Mouse (Mus musculus) spleen, embryonic (tissue): ENCODE data around the gene Cbfb.
"Not testable (repeated sequence)": the region's sequence is repeated elsewhere in the genome, so short reads cannot be mapped to it uniquely, and the experiment has no call there.

Experiments used
- CTCF ChIA-PET: fragments of 350-600 bp; sonication (Branson Sonifier 250); formaldehyde crosslinking; loops from one replicate; lab custom pipeline; 2022; lab: Charles Lee

Cbfb gene

DNA sequence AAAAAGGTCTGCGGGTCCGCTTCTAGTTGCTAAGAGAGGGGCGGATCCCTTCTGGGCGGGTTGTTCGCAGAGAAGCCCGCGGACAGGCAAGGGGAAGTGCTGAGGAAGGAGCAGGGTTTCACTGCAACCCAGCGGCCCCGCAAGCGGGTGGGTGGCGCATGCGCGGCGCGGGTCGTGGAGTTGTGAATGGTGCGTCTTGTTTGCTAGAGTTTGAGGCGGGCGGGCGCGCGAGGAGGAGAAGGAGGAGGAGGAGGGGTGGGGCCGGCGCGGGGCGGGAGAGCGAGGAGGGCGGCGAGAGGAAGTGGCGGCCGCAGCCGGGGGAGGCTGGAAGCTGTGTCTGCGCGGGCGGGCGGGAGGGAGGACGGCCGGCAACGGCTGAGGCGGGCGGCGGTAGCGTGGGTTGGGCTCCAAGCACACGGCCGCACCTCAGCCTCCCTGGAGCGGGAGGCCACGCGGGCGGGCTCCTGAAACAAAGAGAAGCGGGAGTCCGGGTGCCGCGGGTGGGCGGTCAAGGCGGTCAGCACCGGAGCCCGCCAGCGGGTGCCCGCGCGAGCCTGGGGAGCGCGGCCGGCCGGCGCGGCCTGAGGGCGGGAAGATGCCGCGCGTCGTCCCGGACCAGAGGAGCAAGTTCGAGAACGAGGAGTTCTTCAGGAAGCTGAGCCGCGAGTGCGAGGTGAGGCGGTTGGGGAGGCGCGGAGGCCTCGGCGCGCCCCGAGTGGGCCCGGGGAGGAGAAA, at the start of gene Cbfb:
Gene Cbfb, plus strand, starts transcription at position 294 of the 735 bp plus-strand sequence.
- CTCF ChIA-PET, result no interaction called here

- CTCF ChIA-PET, result no interaction called here
These were observed 40.6 kb upstream of the Cbfb start for GRCm38 (mm10) chr8:105129864-105130263.

- CTCF ChIA-PET, result no interaction called here
These were observed 39.0 kb upstream of the Cbfb start, which contains the start of gene Ces4a for GRCm38 (mm10) chr8:105131509-105131908. Ces4a (plus strand) TSS chr8:105131800.

DNA sequence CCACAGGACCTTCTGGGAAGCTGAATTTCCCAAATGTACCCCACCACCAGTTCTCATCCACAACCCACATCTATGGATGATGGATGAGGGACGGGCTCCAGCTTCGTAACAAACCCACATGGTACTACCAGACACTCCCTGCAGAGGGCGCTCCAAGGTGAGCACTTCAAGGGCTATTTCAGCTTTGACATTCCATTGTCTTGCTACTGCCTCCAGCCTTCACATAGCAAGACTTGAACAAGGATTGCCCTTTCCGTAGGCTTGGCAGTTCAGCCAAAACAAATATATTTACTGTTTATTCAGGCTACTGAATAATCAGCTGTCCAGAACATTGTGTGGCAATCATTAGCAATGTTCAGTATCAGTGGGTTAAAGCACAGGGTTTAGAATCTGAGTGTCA, 32.1 kb upstream of the Cbfb start:
- CTCF ChIA-PET, result interaction anchor here (1.2 kb wide), 2 partner anchors 79 to 88 kb away, joined by 3 to 4 read pairs; no protein-coding TSS in a partner anchor

- CTCF ChIA-PET, result interaction anchor here (0.6 to 0.7 kb wide), 2 partner anchors 117 to 1965 kb away, joined by 3 read pairs; no protein-coding TSS in a partner anchor
These were observed 28.1 kb upstream of the Cbfb start for GRCm38 (mm10) chr8:105142395-105142794.

DNA sequence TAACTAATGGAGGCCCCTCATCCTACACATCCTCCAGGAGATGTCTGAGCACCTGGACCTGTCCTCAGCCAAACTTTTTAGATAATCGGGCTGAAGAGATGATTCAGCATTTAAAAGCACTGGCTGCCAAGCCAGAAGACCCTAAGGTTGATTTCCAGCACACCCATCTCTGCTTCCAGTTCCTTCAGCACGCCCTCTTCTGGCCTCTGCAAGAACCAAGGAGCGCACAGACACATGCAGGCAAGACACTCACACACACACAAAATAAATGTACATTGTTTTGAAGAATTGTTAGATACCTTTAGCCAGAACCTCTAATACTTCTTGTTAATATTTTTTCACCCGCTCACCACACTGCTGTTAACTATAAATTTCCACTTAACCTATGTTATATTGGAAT, 18.8 kb upstream of the Cbfb start:
- CTCF ChIA-PET, result interaction anchor here (0.6 kb wide), 1 partner anchor 1040 kb away, joined by 3 read pairs; no protein-coding TSS in a partner anchor

GRCm38 (mm10) chr8:105152623-105153398, 17.7 kb upstream of the Cbfb start:
- CTCF ChIA-PET, result interaction anchor here (0.6 kb wide), 1 partner anchor 139 kb away, joined by 5 read pairs; no protein-coding TSS in a partner anchor

DNA sequence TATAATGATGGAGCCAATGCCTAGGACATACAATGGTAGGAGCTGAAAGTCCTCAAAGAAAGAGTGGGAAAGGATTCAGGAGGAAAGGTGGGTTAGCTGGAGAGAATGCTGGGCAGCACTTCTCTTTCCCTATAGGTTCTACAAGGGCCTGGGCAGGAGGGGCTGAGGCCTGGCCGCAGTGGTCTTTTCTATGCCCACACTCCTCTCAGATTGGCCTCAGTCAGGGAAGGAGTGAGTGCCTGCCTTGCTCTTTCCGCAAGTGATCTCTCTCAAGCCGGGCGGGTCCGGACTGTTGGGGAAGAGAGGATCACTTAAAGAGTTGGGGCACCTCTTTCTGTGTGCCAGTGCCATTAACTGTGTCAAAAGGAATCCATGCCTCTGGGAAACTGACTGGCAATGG, 16.2 kb upstream of the Cbfb start:
- CTCF ChIA-PET, result no interaction called here

GRCm38 (mm10) chr8:105155091-105155745, 15.3 kb upstream of the Cbfb start:
- CTCF ChIA-PET, result no interaction called here

- CTCF ChIA-PET, result interaction anchor here (1.2 kb wide), 1 partner anchor 20 kb away, joined by 3 read pairs; no protein-coding TSS in a partner anchor
These were observed 12.9 kb upstream of the Cbfb start for GRCm38 (mm10) chr8:105157555-105157954.

DNA sequence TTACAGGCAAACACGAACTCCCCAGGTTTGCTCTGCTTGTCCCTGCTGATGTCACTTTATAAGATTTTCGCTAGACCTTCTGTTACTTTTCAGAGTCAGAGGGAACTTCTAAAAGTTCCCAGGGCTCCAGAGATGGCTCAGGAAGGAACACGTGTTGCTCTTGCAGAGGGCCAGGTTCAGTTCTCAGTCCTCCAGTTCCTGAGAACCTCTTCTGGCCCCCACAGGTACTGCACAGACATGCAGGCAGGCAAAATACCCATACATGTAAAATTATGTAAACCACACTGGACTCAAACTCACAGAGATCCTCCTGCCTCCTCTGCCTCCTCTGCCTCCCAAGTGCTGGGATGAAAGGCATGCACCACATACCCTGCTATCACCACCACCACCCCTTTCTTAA, 12.4 kb upstream of the Cbfb start:
- CTCF ChIA-PET, result interaction anchor here (1.2 kb wide), 1 partner anchor 19 kb away, joined by 3 read pairs; no protein-coding TSS in a partner anchor

DNA sequence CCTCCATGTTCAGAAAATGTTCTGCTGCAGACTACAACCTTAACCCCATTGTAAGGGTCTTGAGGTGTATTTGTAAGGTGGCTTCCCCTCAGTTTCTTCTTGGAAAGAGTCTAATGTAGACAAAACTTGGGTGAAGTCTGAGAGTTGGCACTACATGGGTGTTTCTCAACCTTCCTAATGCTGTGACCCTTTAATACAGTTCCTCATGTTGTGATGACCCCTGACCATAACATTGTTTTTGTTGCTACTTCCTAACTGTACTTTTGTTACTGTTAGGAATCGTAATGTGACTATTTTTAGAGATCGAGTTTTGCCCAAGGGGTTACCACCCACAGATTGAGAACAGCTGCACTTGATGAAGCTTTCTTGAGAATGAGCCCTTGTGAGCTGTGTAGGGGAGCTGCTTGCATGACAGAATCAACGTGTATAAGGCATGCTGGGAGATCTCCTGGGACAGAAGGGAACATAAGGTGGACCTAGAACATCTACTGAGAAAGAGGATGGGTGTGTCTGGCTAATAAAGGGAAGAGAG, 9.3 kb upstream of the Cbfb start:
- CTCF ChIA-PET, result no interaction called here

DNA sequence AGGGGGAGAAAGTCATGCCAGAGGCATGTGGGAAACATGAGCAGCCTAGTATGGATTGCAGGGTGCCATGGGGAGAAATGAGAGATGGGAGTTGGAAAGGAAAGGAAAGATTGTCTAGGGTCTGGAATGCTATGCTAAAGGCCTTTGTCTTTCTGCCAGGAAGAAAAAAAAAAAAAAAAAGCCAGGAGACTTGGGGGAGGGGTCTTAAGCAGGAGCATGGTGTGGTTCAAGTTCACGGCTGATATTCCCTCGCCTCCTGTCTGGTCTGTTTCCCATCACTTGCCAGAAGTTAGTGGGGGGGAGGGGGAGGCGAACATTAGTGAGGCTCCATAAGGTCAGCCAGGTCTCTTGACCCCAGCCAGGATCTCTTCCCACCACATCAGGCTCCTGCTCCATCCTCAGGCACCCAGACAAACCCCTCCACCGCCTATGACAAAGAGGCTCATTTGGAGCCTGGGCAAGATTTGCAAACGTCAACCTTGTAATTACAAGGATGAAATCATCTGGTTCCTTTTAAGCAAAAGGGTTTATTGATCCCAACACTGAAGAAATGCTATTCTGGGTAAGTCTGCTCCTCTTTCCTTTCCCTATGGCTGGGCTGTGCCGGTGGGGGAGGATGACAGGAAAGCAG, 6.1 kb upstream of the Cbfb start:
- CTCF ChIA-PET, result no interaction called here

DNA sequence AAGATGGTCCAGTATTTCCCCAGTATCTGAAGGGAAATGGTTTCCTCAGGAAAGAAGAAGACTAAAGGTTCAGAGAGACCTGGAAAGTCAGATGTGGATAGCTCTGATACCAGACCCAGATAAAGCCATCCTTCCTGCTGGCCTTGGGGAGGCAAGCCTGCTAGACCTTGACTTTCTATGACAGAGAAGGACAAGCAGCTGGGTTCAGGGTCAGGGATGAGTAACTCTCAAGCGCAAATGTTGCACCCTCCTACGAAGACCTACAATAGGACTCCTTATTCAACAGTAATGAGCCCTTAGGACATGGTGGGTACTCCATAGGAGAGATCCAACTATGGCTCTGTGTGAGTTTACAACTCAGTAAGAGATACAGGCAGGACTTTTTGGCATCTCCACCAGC, 5.3 kb upstream of the Cbfb start:
- CTCF ChIA-PET, result no interaction called here

- CTCF ChIA-PET, result no interaction called here
These were observed 3.4 kb upstream of the Cbfb start for GRCm38 (mm10) chr8:105167116-105167515.

- CTCF ChIA-PET, result interaction anchor here (0.6 kb wide), 1 partner anchor 21 kb away, joined by 5 read pairs; no protein-coding TSS in a partner anchor
These were observed 892 bp upstream of the Cbfb start for GRCm38 (mm10) chr8:105169582-105169981.

GRCm38 (mm10) chr8:105170041-105170380, 463 bp upstream of the Cbfb start:
- CTCF ChIA-PET, result no interaction called here

DNA sequence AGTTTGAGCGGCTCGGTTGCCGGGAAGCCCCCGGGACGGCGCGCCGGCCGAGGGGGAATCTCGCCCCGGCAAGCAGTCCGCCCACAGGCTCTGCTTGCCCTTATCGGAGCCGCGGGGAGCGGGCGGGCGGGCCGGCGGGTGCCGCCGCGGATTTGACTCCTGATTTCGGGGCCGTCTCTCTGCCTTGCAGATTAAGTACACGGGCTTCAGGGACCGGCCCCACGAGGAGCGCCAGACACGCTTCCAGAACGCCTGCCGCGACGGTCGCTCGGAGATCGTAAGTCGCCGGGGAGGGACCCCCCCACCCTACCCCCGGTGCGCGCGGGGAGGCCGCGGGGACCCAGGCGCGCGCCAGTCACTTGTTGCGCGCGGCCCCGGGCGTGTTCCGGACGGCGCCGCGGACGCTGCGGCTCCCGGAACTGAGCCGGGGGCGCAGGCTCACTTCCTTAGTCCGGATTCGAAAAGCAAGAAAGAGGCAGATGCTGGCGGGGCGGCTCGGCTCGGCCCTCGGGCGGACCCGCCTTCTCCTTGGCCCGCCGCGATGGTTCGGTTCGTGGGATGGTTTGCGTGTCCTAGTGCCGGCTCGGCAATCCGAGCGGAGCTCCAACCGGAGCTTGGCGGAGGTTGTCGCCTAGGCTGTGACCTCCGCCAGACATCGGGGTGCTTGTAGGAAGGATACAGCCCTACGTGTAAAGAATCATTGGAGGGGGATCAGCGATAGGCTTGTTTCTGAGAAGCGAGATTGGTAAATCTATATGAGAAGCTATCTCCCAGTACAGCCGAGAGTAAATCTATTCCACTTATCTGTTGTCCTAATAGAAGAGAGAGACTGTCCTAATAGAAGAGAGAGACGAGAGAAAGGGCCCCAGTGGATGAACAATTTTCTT, 885 bp downstream of the Cbfb start:
- CTCF ChIA-PET, result interaction anchor here (0.6 kb wide), 1 partner anchor 27 kb away, joined by 3 read pairs; no protein-coding TSS in a partner anchor

DNA sequence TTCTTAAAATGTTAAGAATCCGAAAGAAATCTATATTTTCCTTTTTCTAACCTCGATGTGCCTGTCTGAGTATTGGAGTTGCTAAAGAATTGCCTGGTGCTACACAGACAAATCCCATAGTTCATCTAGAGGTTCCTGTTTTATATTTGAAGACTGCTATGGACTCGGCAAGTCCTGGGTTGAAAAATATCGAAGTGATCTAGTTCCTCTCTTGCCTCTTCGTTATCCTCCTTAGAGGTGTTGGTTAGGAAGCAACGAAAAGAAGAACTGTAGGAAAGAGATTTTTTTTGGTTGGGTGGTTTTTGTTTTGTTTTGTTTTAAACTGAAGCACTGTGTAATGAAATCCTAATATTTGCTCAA, 1.5 kb downstream of the Cbfb start:
- CTCF ChIA-PET, result interaction anchor here (0.6 to 0.7 kb wide), 2 partner anchors 26 to 967 kb away, joined by 3 to 4 read pairs; no protein-coding TSS in a partner anchor

GRCm38 (mm10) chr8:105175287-105175686, 4.8 kb downstream of the Cbfb start:
- CTCF ChIA-PET, result not testable (repeated sequence)
